In the genomic region with DNA sequence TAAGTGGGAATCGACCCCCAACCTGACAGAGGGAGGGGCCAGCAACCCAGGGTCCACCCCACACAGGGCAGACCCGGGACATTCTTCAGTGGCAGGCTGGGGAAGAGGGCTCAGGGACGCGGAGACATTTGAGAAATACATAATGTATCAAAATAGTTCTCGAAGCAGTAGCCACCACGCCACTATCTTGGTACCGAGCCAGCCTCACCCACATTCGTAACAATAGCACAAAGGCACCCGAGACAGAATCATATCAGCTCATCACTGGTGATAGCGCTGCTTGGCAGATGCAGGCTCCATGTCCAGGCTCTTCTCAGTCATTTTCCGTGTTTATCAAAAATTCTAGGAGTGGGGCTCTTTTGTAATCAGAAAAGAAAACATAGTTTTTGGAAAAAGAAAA, we compare ENCODE assay signal across 17 mouse cellular contexts.
"Had no signal": no experiment of that assay in that cellular context is flagged by ENCODE, and none has a peak within 500 bp of the region (broad histone marks: within the 10 kb centered on the region; RNA-seq: fewer than 3 reads in every experiment).

No protein-coding gene starts in this region.

- H3K9me3 ChIP-seq: limb, embryonic 12.5 days; liver, embryonic 13.5 days; megakaryocyte, embryonic 14.5 days; midbrain, embryonic 15.5 days; neural tube, embryonic 12.5 days; stomach, embryonic 15.5 days had no signal

- DNase-seq: kidney, adult 11 months; kidney, adult 9 months; kidney, postnatal 36 days; liver; liver, embryonic 13.5 days; liver, postnatal 0 days; lung, postnatal 14 days; thymus, postnatal 4 days had no signal

- H3K36me3 ChIP-seq: limb, embryonic 12.5 days; liver, embryonic 13.5 days; midbrain, embryonic 15.5 days; neural tube, embryonic 12.5 days; stomach, embryonic 15.5 days had no signal

- H3K4me1 ChIP-seq: liver, embryonic 13.5 days; megakaryocyte, embryonic 14.5 days; midbrain, embryonic 15.5 days; neural tube, embryonic 12.5 days had no signal

- H3K4me3 ChIP-seq: limb, embryonic 12.5 days; liver, embryonic 13.5 days; megakaryocyte, embryonic 14.5 days; midbrain, embryonic 15.5 days; neural tube, embryonic 12.5 days; stomach, embryonic 15.5 days had no signal

- H3K9ac ChIP-seq: limb, embryonic 12.5 days; liver, embryonic 13.5 days; liver, postnatal 0 days; midbrain, embryonic 15.5 days; neural tube, embryonic 12.5 days; stomach, embryonic 15.5 days had no signal

- ATAC-seq: hindbrain, postnatal 0 days; liver, postnatal 0 days; midbrain, embryonic 15.5 days had no signal

- H3K27ac ChIP-seq: hindbrain, postnatal 0 days; kidney, postnatal 0 days; limb, embryonic 12.5 days; liver, embryonic 13.5 days; macrophage; midbrain, embryonic 15.5 days; neural tube, embryonic 12.5 days; stomach, embryonic 15.5 days had no signal

- H3K27me3 ChIP-seq: limb, embryonic 12.5 days; liver, embryonic 13.5 days; midbrain, embryonic 15.5 days; neural tube, embryonic 12.5 days; stomach, embryonic 15.5 days had no signal

- H3K4me2 ChIP-seq: limb, embryonic 12.5 days; liver, embryonic 13.5 days; midbrain, embryonic 11.5 days; midbrain, embryonic 15.5 days; neural tube, embryonic 12.5 days; stomach, embryonic 15.5 days had no signal
